Mouse (Mus musculus): ENCODE results near the gene Gabrb2.

Gene Gabrb2

DNA sequence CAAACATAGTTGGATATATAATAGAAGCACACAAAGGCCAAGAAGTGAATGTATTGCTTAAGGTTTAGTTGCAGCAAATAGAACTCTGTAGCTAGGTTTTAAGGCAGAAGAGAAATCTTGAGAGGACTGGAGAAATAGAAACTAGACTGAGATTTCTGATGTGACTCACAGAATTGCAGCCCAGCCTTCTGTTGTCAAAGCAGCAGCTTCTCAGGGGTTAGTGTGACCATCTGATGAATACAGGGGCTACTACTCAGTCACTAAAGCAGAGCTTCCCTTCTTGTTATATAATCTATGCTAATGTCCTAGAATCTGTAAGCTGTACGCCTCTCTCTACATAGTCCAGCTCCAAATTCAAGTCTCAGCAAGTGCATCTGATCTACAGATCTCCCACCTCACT lies 116.3 kb downstream of the Gabrb2 start:
- DNase-seq = no peak

DNA sequence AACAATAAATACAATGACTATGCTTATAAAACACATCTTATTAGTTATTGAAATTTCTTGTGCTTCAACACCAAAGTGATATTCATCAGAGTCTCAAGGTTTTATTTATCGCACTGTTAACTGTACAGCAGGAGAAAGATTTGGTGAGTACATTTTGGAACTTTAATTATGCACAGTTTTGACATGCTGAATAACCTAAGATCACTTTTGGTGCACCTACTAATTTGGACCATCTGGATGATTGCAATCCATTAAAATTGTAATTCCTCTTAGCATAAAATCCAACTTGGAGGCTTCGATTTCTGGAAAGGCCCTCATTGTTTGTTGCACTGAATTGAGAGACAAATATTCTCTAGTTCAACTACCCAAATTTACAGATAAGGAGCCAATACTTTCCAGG lies 123.3 kb downstream of the Gabrb2 start:
- DNase-seq = no peak

- DNase-seq = no peak
These were observed 146.5 kb downstream of the Gabrb2 start for GRCm38 (mm10) chr11:42566023-42566422.

GRCm38 (mm10) chr11:42571467-42571866 lies 151.9 kb downstream of the Gabrb2 start:
- no peak for DNase-seq

GRCm38 (mm10) chr11:42575146-42575873 lies 155.8 kb downstream of the Gabrb2 start:
- no peak for DNase-seq

GRCm38 (mm10) chr11:42579804-42580203 lies 160.2 kb downstream of the Gabrb2 start:
- no peak for DNase-seq

- DNase-seq = no peak
These were observed 161.6 kb downstream of the Gabrb2 start for GRCm38 (mm10) chr11:42581123-42581522.

DNA sequence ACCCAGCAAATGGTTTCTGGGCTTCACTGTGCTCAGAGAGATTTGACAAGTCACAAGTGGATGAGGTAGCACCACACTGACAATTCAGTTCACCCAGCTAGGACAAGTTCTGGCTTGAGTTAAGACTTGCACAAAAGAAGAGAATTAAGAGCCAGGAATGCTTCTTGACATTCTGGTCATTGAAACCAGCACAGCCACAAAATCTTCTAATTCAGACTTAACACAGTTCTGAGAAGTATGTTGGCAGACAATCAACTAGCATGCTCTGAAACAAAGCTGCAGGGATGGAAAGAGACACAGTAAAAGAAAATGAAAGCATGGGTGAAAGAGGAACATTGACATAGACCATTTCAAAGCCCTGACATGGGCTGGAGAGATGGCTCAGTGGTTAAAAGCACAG lies 162.2 kb downstream of the Gabrb2 start:
- DNase-seq = no peak

- no peak for DNase-seq
These were observed 172.9 kb downstream of the Gabrb2 start for GRCm38 (mm10) chr11:42592418-42592817.

DNA sequence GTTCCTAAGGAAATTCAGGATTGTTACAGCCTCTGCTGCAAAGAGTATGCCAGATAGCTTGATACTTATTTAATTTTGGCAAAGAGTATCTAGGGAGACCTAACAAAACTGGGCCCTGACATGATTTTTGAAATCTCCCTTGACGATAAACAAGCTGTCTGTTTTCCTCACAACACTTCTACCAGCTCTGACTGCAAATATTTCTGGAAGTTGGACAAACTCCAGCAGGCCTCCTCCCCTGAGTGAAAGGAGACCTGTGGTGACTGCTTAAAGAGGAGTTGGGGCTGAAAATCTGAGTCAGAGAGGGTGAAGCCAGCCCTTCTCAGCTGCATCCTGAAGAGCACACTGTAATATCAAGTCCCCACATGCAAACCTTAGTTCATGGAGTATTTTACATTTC lies 186.7 kb downstream of the Gabrb2 start:
- DNase-seq = no peak

GRCm38 (mm10) chr11:42609128-42609763 lies 189.7 kb downstream of the Gabrb2 start:
- no peak for DNase-seq

GRCm38 (mm10) chr11:42618195-42618594 lies 198.6 kb downstream of the Gabrb2 start:
- no peak for DNase-seq

- DNase-seq = no peak
These were observed 201.6 kb downstream of the Gabrb2 start for GRCm38 (mm10) chr11:42621109-42621508.

- no peak for DNase-seq
These were observed 230.6 kb downstream of the Gabrb2 start for GRCm38 (mm10) chr11:42650111-42650510.

DNA sequence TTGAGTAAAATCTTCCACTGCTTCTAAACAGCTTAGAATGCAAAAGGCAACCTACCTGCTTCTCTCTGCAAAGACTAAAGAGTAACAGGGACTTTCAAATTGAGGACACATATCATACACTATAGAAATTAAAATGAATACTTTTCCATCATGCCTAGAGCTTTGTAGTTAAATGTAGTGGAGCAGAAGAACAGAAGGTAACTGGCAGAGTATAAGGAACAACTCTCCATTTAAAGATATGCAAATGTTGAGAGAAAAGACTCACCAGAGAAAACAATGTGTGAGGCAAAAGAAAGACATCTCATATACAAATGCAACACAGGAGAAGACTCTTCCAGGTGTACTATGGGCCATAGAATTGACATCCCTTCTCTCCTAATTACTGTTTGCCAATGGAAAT lies 232.0 kb downstream of the Gabrb2 start:
- no peak for DNase-seq

DNA sequence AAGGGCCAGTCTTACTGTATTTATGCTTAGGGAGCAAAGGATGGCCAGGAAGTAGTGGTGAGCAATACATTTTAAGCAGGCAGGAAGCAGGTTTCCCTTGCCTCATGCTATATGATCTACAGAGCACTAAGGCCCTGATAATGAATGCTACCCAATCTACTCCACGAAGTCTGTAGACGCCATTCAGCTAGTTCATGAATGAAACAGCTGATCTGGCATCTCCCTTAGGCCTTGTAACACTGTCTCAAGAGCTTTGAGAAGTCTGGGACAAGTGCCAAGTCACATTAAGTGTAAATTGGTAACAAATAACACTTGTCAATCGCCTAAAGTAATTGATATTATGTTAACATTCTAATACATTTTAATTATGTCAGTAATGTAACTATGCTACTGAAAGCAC lies 234.6 kb downstream of the Gabrb2 start:
- DNase-seq = no peak

DNA sequence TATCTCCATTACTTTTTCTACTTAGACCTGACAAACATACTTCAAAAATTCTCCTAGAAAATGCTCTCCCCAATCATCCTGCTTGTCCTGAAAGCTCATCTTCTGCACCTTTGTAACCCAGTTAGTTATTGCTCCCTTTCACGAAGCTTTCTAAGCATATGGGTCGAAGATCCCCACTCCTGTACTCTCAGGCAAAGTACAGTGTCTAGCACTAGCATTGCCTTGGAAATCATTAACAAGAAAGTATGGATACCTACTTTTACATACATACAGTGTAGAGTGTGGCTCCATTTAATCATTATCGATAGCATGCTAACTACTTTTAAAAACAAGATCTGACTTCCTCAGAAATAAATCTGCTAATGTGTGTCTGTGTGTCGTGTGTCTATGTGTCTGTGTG lies 249.1 kb downstream of the Gabrb2 start:
- no peak for DNase-seq

All from thymus, postnatal 36 days (tissue).